Mouse (Mus musculus) duodenum, adult 2 months (tissue): ENCODE results near the gene Tmeff2. TPM values are rescaled to one million over a fixed set of nuclear protein-coding genes. Genes with fewer than 3 reads are reported as not detected.

Experiments
- polyA plus RNA-seq: library from polyadenylated mRNA; depleted of rRNA; stranded (reverse); fragments of >200 nt; gene quantifications from 2 replicates; pipeline ENCODE4 v1.2.3, GENCODE M21; 2012; ENCODE audit warnings: low replicate concordance; rRNA removed

Tmeff2 gene
- polyA plus RNA-seq = 0.52 and 0.54 TPM in 2 replicates

DNA sequence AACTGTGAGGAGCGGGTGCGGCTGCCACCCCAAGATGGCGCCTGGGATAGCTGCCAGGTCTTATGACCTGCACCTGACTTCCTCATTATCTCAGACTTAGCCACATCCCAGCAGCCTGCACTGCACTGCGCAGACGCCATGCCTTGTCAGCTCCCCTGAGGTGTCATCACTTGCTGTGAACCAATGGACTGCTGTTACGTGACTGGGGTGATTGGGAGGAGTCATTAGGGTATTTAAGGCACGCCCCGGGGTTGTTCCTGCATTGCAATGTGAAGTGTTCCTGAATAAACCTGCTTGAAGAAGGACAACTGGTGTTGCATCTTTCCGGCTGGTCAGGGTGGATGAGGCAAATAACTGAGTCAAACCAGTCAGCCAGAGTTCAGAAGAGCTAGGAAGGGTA is at the start of gene Tmeff2:
Tmeff2 (plus strand) TSS at position 262 of the 400 bp plus-strand sequence.

